Mouse (Mus musculus) spleen, adult 18-20 months (tissue): Measurements from ENCODE around the gene Vhl.
"Not testable (repeated sequence)": the region's sequence is repeated elsewhere in the genome, so short reads cannot be mapped to it uniquely, and the experiment has no call there.

Experiments used
- DNase-seq, 2 experiments: peaks; one replicate each; pipeline ENCODE4 v3.0.0; 2022; ENCODE audit warnings: mixed read lengths in 2 of 2

The Vhl gene

GRCm38 (mm10) chr6:113661353-113662241 is 37.8 kb downstream of the Vhl start:
- DNase-seq, result peak; percentile 54 to 69

- no peak for DNase-seq
These were observed 39.4 kb downstream of the Vhl start for GRCm38 (mm10) chr6:113662964-113663700.

GRCm38 (mm10) chr6:113664305-113664704 is 40.5 kb downstream of the Vhl start:
- DNase-seq, result no peak

- DNase-seq, result no peak
These were observed 43.9 kb downstream of the Vhl start for GRCm38 (mm10) chr6:113667611-113668122.

- peak in 1 of 2 experiments; percentile 57 for DNase-seq
These were observed 44.8 kb downstream of the Vhl start for GRCm38 (mm10) chr6:113668287-113669154.

- DNase-seq, result peak in 1 of 2 experiments; percentile 57
These were observed 46.1 kb downstream of the Vhl start for GRCm38 (mm10) chr6:113669821-113670220.

GRCm38 (mm10) chr6:113672029-113672428 is 48.3 kb downstream of the Vhl start:
- DNase-seq, result not testable (repeated sequence)

GRCm38 (mm10) chr6:113672989-113673388 is 49.2 kb downstream of the Vhl start:
- DNase-seq, result no peak

GRCm38 (mm10) chr6:113675234-113675633 is 51.5 kb downstream of the Vhl start:
- no peak for DNase-seq

- no peak for DNase-seq
These were observed 52.2 kb downstream of the Vhl start for GRCm38 (mm10) chr6:113675991-113676390.

- no peak for DNase-seq
These were observed 53.4 kb downstream of the Vhl start for GRCm38 (mm10) chr6:113677070-113677734.

GRCm38 (mm10) chr6:113678246-113679012 is 54.7 kb downstream of the Vhl start:
- DNase-seq, result no peak

GRCm38 (mm10) chr6:113679993-113680566 is 56.3 kb downstream of the Vhl start:
- DNase-seq, result no peak
